Mouse (Mus musculus): ENCODE measurements at regions not wholly inside any gene's neighbourhood (a gene's known extent, or its start where the extent isn't known, plus 50 kb on each side); places are given as distances from the start of the nearest gene placed in this dataset.

DNA sequence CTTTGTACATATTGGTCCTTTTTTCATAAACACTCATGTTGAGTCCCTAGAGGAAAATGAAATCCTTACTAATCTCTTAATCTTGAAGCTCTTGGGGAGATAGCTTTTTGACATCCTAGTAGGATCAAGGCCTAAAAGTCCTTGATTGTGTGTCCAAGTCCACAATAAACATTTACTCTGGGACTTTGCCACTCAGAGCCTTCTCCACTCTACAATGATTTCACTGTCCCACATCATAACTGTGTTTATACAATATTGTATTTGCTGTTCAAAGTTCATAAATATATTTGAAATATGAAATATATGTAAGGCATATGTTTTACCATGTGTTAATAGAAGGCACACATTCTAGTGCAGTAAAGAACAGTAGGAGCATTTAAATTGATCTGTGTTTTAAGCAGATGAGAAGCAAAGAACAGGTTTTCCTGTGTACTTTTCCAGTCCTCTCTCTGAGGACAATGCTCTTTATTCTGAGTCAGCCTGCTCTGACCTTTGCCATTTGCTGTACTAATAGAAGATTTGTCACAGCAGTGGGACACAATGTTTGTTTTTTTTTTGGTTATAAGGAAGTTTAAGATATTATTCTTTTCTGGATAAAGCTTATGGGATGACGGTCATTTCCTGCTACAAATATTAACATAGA is 130.7 kb upstream of the Gprin3 start:
- DNase-seq: no peak

DNA sequence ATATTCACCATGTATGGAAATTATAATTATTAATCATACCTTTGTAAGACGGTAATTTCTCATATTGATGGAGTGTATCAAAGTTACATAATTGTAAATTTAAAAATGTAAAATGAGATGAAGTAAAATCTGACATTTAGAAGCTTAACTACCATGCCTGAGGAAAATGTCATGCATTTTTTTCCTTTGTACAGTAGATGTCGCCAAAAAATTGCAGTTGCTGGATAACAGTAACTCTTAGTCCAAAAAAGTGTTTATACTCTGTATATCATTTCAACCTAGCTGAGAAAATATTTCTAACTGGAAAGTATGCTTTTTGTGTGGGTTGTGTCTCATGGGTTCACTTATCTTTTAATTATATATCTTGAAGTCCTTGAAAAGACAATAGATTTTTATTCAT is 110.9 kb upstream of the Gprin3 start:
- peak in 1 of 2 experiments; percentile 1 for DNase-seq

DNA sequence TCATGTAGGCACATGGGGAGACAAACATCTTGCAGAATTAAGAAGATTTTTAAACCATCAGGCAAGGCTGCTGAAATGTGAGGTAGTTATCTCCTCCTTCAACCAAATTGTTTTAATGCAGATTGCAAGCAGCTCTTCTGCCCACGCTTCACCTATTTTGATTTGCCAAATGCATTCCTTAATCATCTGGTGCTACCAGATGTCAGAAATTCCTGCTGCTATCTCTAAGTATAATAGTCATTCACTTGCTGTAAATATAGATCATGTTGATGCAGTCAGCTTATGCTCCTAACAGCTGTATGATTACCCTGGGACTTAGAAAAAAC is 98.8 kb upstream of the Gprin3 start:
- DNase-seq: no peak

DNA sequence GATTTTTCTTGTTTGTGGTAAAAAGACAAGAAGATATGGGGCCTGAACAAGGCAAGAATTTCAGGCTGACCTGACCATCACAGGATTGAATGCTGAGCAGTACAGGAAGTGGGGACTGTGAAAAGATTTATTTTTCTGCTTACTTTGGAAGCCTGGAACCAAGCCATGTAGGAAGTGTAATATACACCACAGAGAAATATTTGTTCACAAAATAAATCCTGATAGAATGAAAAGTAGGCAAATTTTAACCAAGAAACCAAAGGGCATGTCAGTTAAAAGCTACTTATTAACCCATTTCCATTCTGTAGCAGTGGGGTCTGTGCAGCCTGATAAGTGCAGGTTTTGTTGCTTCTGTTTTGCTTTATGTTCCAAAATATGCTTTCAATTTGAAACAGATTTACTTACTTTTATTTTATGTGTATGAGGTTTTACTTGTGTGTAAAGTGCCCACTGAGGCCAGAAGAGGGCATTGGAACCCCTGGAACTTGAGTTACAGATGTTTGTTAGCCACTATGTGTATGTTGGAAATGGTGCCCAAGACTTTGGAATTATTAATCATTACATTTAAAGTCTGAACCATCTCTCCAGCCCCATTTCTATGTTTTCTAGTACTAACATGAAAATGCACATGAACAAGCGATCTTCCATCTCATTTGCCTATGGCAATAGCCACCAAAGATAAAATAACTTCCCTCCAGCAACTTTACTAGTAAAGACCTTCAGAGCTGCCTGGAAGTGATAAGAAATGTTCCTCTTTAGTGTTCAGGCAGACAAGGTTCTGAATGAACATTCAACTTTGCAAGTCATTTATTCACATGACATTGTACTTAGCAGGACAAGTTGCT is 98.2 kb upstream of the Gprin3 start:
- DNase-seq: no peak

DNA sequence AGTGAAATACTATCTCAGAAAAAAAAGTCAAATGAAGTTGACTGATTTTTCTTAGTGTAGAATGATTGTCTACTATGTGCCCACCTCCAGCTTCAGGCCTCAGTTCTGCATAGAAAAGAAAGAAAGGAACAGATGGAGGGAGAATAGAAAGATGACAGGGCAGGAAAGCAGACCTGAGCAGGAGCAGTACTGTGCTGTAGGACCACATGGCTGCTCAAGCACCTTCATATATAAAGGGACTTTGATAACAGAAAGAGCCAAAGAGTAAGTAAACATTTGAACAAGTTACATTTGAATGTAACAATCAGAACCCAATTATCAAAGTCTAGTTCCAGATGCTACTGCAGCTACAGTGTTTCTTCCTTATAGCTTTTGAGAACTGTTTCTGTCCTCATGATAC is 96.9 kb upstream of the Gprin3 start:
- DNase-seq: no peak

DNA sequence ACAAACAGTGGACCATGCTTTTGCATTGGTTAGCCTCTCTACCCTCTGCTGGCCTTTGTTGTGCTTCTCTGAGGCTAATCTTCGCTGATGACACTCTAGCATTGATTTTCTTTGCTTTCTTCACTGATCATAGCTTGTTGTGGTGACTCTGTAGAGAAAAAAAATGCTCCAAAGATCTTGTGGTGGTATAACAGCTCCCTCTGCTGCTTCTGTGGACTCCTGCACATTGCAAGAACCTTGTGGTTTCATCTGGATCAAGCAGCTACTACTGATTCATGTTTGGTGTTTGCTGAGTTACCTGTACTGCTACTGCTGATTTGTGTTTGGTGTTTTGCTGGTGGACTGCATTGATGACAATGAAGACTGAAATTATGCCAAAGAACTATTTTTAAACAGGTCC is 74.7 kb upstream of the Gprin3 start:
- peak; percentile 54 to 56 for DNase-seq

DNA sequence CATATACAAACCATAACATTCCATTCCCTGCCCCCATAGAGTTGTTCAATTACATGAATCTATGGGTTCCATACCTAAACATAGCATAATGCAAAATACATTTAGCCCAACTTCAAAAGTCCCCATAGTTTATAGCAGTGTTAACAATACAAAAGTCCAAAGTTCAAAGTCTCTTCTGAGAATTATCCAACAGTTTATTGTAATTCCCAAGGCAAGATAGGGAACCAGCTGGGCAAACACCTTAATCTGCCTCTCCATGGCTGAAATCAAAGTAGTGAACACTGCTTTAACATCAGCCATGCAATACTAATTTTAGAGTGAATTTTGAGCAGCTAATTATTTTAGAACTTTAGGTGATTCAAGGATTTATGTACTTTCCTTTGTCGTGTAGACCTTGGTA is 72.7 kb upstream of the Gprin3 start:
- no peak for DNase-seq

DNA sequence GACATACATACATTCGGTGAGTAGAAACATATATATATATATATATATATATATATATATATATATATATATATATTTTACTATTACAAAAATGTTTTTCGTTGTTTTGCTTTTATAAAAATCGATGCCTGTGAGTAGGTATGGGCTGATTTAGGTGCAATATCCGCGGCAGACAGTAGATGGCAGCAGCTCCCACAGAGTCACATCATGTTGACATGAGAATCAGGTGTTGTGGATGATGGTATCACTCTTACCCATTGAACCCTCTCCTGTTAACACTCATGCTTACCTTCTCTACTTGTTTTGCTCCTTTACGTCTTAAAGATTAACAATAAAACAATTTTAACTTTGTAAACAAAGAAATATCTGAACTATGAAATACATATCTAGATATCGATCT is 72.0 kb upstream of the Gprin3 start:
- peak; percentile 86 to 89 for DNase-seq

DNA sequence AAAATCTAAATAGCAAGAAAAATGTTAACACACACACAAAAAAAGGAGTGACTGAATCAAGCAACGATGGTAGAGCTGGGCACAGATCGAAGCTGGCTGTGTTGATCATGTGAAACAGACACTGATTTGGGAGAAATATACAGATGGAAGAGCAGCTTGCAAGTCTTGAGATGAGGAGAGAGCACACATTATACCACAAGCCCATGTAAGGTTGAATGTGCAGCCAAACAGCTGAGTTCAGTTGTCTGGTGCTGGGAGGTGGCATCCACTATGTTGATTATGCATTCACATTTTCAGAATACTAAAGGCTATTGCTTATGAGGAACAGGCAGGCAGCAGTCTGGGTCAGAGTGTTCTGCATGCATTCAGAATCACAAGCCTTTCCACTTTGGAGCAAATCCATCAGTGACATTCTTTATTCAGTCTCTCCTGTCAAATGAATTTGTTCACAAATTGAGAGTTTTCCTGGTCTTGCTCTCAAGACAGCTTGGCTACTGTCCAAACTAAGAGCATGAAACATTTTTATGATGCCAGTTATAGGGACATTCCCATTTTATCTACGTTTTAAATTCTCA is 63.0 kb upstream of the Gprin3 start:
- DNase-seq: peak; percentile 41 to 49

DNA sequence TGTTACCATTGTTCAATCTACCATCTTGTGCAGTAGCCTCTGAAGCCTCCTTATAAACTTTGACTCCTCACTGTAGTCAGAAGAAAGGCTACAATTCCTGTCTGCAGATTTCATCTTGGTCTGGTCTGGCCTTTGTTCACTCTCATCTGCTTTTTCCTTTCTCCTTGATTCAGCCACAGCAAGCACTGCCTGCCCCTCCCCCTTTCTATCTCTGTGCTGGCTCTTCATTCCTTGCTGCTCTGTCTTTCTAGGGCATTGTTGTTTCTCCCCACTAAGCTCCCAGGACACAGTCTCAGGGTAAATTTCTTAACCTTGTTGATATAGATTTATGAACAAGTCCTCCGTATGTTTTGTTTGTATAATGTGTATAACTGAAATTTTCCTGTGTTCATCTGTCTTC is 62.3 kb upstream of the Gprin3 start:
- peak; percentile 70 to 76 for DNase-seq

DNA sequence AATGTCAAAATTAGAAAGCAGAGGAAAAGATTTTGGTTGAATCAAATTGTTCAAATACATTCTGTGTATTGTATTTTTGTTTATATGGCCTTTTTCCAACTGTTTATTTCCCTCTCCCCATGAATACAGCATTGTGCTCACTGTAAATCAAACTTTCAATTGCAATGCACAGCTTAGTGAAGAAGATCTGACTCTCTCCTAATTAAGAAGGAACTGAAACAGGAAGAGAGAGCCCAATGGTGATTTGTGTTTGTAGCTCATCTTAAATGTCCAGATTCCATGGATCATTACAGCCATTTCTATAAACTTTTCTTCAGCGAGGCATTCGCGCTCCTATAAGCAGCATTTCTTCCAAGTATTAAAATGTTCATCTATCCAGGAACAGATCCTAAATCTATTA is 57.9 kb upstream of the Gprin3 start:
- no peak for DNase-seq

DNA sequence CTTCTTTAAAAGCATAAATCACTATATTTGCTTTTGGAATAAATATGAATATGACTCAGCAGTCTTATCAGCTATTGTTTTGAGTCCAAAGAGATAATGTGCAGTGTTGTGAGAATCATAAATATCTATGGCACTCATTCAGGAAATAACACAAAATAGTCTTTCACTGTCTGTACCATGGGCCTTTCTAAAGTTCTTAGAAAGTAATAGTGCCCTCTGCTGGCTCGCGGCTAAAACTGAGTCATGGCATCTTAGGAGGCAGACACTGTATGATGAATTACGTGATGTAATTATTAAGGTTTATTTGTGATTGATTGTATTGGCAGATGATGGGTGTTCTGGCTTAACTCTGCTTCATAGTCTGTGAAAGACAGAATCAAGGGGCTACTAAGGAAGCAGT is 57.5 kb upstream of the Gprin3 start:
- DNase-seq: peak; percentile 84 to 86

Measured in cerebellum, postnatal 10 days (tissue).